Mouse (Mus musculus) MEL (cell line): Measurements from ENCODE around the gene Syt8. TPM values are rescaled to one million over a fixed set of nuclear protein-coding genes. Genes with fewer than 3 reads are reported as not detected.

ENCODE experiments used
- DNase-seq: peaks from one replicate; pipeline ENCODE4 v3.0.0; 2011; ENCODE audit warnings: low read depth, low spot score
- H3K27ac ChIP-seq: 2 replicates; pipeline ENCODE4 v1.5.1; 2012; ENCODE audit warnings: low read depth, mild to moderate bottlenecking, control low read depth, low read length, moderate library complexity; ENCODE audit not compliant: control insufficient read depth
- H3K27me3 ChIP-seq, 2 experiments: fragments of 150-350 bp in 1 of 2; sonication (generic) in 1 of 2; 2 replicates each; pipeline ENCODE4 v1.6.1; 2012; ENCODE audit warnings: low read length in 2 of 2, mild to moderate bottlenecking in 2 of 2, improper control_type of control experiment in 1 of 2, moderate library complexity in 1 of 2; ENCODE audit not compliant: insufficient read depth in 2 of 2, control insufficient read depth in 1 of 2
- H3K36me3 ChIP-seq, 2 experiments: 2 replicates each; pipeline ENCODE4 v1.6.1; 2012 to 2014; ENCODE audit warnings: low read length in 2 of 2, improper control_type of control experiment in 1 of 2, inconsistent platforms in 1 of 2, mild to moderate bottlenecking in 1 of 2; ENCODE audit not compliant: insufficient read depth in 2 of 2, control insufficient read depth in 1 of 2
- H3K4me1 ChIP-seq, 2 experiments: fragments of 150-350 bp in 1 of 2; sonication (generic) in 1 of 2; 2 replicates each; pipeline ENCODE4 v1.6.1; 2012; ENCODE audit warnings: low read length in 2 of 2, improper control_type of control experiment in 1 of 2, mild to moderate bottlenecking in 1 of 2; ENCODE audit not compliant: insufficient read depth in 2 of 2, control insufficient read depth in 1 of 2
- H3K4me3 ChIP-seq, 2 experiments: fragments of 150-350 bp in 1 of 2; sonication (generic) in 1 of 2; 2 replicates each; pipeline ENCODE4 v1.5.1; 2012; ENCODE audit warnings: low read depth in 2 of 2, low read length in 2 of 2, mild to moderate bottlenecking in 2 of 2, moderate library complexity in 2 of 2, control low read depth in 1 of 2, improper control_type of control experiment in 1 of 2; ENCODE audit not compliant: control insufficient read depth in 1 of 2, insufficient read depth in 1 of 2
- H3K79me2 ChIP-seq: 2 replicates; pipeline ENCODE4 v1.6.1; 2012; ENCODE audit warnings: mild to moderate bottlenecking, low read length, moderate library complexity; ENCODE audit not compliant: control insufficient read depth, poor library complexity, insufficient read depth
- H3K9ac ChIP-seq: 2 replicates; pipeline ENCODE4 v1.6.1; 2012; ENCODE audit warnings: low read depth, mild to moderate bottlenecking, control low read depth, low read length, moderate library complexity; ENCODE audit not compliant: control insufficient read depth, poor library complexity, severe bottlenecking
- H3K9me3 ChIP-seq: fragments of 150-350 bp; sonication (generic); replicated peaks from 2 replicates; pipeline ENCODE4 v1.6.1; 2012; ENCODE audit warnings: mild to moderate bottlenecking, low read length, improper control_type of control experiment, moderate library complexity; ENCODE audit not compliant: insufficient read depth
- BHLHE40 ChIP-seq: IDR thresholded peaks from 2 replicates; pipeline ENCODE4 v1.6.1; 2012; ENCODE audit warnings: low read depth, mild to moderate bottlenecking, inconsistent platforms, low read length, improper control_type of control experiment, borderline replicate concordance
- CHD1 ChIP-seq: IDR thresholded peaks from 2 replicates; pipeline ENCODE4 v1.6.1; 2012; ENCODE audit warnings: low read depth, mild to moderate bottlenecking, inconsistent platforms, low read length, improper control_type of control experiment
- CHD2 ChIP-seq: IDR thresholded peaks from 2 replicates; pipeline ENCODE4 v1.6.1; 2011; ENCODE audit warnings: low read length, improper control_type of control experiment
- CTCF ChIP-seq, 3 experiments: IDR thresholded peaks in 2 of 3; conservative IDR thresholded peaks in 1 of 3; 2 replicates each; pipeline ENCODE4 v1.5.1; 2011 to 2012; ENCODE audit warnings: low read length in 3 of 3, low read depth in 2 of 3, mild to moderate bottlenecking in 2 of 3, improper control_type of control experiment in 1 of 3, inconsistent platforms in 1 of 3, mixed read lengths in 1 of 3, moderate library complexity in 1 of 3; ENCODE audit not compliant: control insufficient read depth in 1 of 3, insufficient read depth in 1 of 3, poor library complexity in 1 of 3, severe bottlenecking in 1 of 3
- E2F4 ChIP-seq: IDR thresholded peaks from 2 replicates; pipeline ENCODE4 v1.6.1; 2011; ENCODE audit warnings: low read depth, low read length, improper control_type of control experiment, borderline replicate concordance
- ELF1 ChIP-seq: IDR thresholded peaks from 2 replicates; pipeline ENCODE4 v1.6.1; 2014; ENCODE audit warnings: low read depth, mild to moderate bottlenecking, inconsistent platforms, low read length, improper control_type of control experiment, moderate library complexity
- EP300 ChIP-seq, 2 experiments: IDR thresholded peaks; 2 replicates each; pipeline ENCODE4 v1.6.1; 2011; ENCODE audit warnings: improper control_type of control experiment in 2 of 2, low read length in 2 of 2, low read depth in 1 of 2, mild to moderate bottlenecking in 1 of 2
- ETS1 ChIP-seq: IDR thresholded peaks from 2 replicates; pipeline ENCODE4 v1.6.1; 2012; ENCODE audit warnings: low read depth, mild to moderate bottlenecking, inconsistent platforms, low read length, improper control_type of control experiment, moderate library complexity
- GABPA ChIP-seq: IDR thresholded peaks from 2 replicates; pipeline ENCODE4 v1.6.1; 2012; ENCODE audit warnings: low read depth, mild to moderate bottlenecking, inconsistent platforms, low read length, improper control_type of control experiment, moderate library complexity
- GATA1 ChIP-seq: IDR thresholded peaks from 2 replicates; pipeline ENCODE4 v1.6.1; 2011; ENCODE audit warnings: low read depth, low read length, improper control_type of control experiment
- HCFC1 ChIP-seq: IDR thresholded peaks from 2 replicates; pipeline ENCODE4 v1.6.1; 2012; ENCODE audit warnings: low read depth, mild to moderate bottlenecking, inconsistent platforms, low read length, improper control_type of control experiment, moderate library complexity
- JUND ChIP-seq: IDR thresholded peaks from 2 replicates; pipeline ENCODE4 v1.6.1; 2011; ENCODE audit warnings: low read depth, mild to moderate bottlenecking, improper control_type of control experiment, low read length
- KAT2A ChIP-seq: conservative IDR thresholded peaks from 2 replicates; pipeline ENCODE4 v1.6.1; 2012; ENCODE audit warnings: low read depth, low read length, improper control_type of control experiment, inconsistent platforms
- MAFK ChIP-seq: IDR thresholded peaks from 2 replicates; pipeline ENCODE4 v1.6.1; 2011; ENCODE audit warnings: low read depth, mild to moderate bottlenecking, low read length, improper control_type of control experiment, borderline replicate concordance
- MAX ChIP-seq: IDR thresholded peaks from 2 replicates; pipeline ENCODE4 v1.6.1; 2011; ENCODE audit warnings: low read length, improper control_type of control experiment
- MAZ ChIP-seq: IDR thresholded peaks from 2 replicates; pipeline ENCODE4 v1.6.1; 2012; ENCODE audit warnings: low read depth, mild to moderate bottlenecking, inconsistent platforms, low read length, improper control_type of control experiment
- MEF2A ChIP-seq: IDR thresholded peaks from 2 replicates; pipeline ENCODE4 v1.6.1; 2014; ENCODE audit warnings: low read depth, mild to moderate bottlenecking, inconsistent platforms, low read length, improper control_type of control experiment; ENCODE audit not compliant: poor library complexity, insufficient replicate concordance, severe bottlenecking; ENCODE audit errors: extremely low read depth
- MXI1 ChIP-seq: IDR thresholded peaks from 2 replicates; pipeline ENCODE4 v1.6.1; 2011; ENCODE audit warnings: mild to moderate bottlenecking, low read depth, low read length, improper control_type of control experiment
- MYB ChIP-seq: IDR thresholded peaks from 2 replicates; pipeline ENCODE4 v1.6.1; 2011; ENCODE audit warnings: mild to moderate bottlenecking, low read depth, low read length, improper control_type of control experiment
- MYC ChIP-seq: IDR thresholded peaks from 2 replicates; pipeline ENCODE4 v1.6.1; 2011; ENCODE audit warnings: low read depth, mild to moderate bottlenecking, low read length, improper control_type of control experiment, moderate library complexity
- NELFE ChIP-seq: IDR thresholded peaks from 2 replicates; pipeline ENCODE4 v1.6.1; 2011; ENCODE audit warnings: low read depth, low read length, improper control_type of control experiment
- NRF1 ChIP-seq: IDR thresholded peaks from 2 replicates; pipeline ENCODE4 v1.6.1; 2014; ENCODE audit warnings: low read depth, mild to moderate bottlenecking, inconsistent platforms, low read length, improper control_type of control experiment, moderate library complexity; ENCODE audit not compliant: poor library complexity, insufficient read depth, severe bottlenecking
- POLR2A ChIP-seq, 2 experiments: IDR thresholded peaks; 2 replicates each; pipeline ENCODE4 v1.6.1; 2011 to 2012; ENCODE audit warnings: low read length in 2 of 2, mild to moderate bottlenecking in 2 of 2, control low read depth in 1 of 2, improper control_type of control experiment in 1 of 2, low read depth in 1 of 2, moderate library complexity in 1 of 2; ENCODE audit not compliant: control insufficient read depth in 1 of 2, insufficient read depth in 1 of 2, poor library complexity in 1 of 2
- POLR2AphosphoS2 ChIP-seq: IDR thresholded peaks from 2 replicates; pipeline ENCODE4 v1.6.1; 2011; ENCODE audit warnings: low read length, improper control_type of control experiment
- POLR2AphosphoS5 ChIP-seq: IDR thresholded peaks from 2 replicates; pipeline ENCODE4 v1.6.1; 2012; ENCODE audit warnings: low read depth, borderline replicate concordance, mild to moderate bottlenecking, inconsistent platforms, low read length, moderate library complexity, mixed read lengths
- RAD21 ChIP-seq: IDR thresholded peaks from 2 replicates; pipeline ENCODE4 v1.6.1; 2011; ENCODE audit warnings: mild to moderate bottlenecking, low read depth, low read length, improper control_type of control experiment
- RCOR1 ChIP-seq: IDR thresholded peaks from 2 replicates; pipeline ENCODE4 v1.6.1; 2012; ENCODE audit warnings: low read depth, mild to moderate bottlenecking, inconsistent platforms, low read length, improper control_type of control experiment
- SIN3A ChIP-seq: IDR thresholded peaks from 2 replicates; pipeline ENCODE4 v1.6.1; 2012; ENCODE audit warnings: low read length, improper control_type of control experiment, inconsistent platforms
- SMC3 ChIP-seq: IDR thresholded peaks from 2 replicates; pipeline ENCODE4 v1.6.1; 2011; ENCODE audit warnings: low read depth, low read length, improper control_type of control experiment
- TAL1 ChIP-seq: IDR thresholded peaks from 2 replicates; pipeline ENCODE4 v1.6.1; 2012; ENCODE audit warnings: mild to moderate bottlenecking, inconsistent platforms, low read length, moderate library complexity, mixed read lengths
- TBP ChIP-seq: IDR thresholded peaks from 2 replicates; pipeline ENCODE4 v1.8.0; 2011; ENCODE audit warnings: low read depth, low read length, improper control_type of control experiment
- UBTF ChIP-seq: IDR thresholded peaks from 2 replicates; pipeline ENCODE4 v1.6.1; 2012; ENCODE audit warnings: low read depth, mild to moderate bottlenecking, inconsistent platforms, low read length, improper control_type of control experiment, moderate library complexity, borderline replicate concordance; ENCODE audit not compliant: insufficient read depth
- USF1 ChIP-seq: IDR thresholded peaks from 2 replicates; pipeline ENCODE4 v1.6.1; 2014; ENCODE audit warnings: low read depth, mild to moderate bottlenecking, inconsistent platforms, low read length, improper control_type of control experiment, moderate library complexity
- USF2 ChIP-seq, 2 experiments: IDR thresholded peaks; 2 replicates each; pipeline ENCODE4 v1.6.1; 2011 to 2012; ENCODE audit warnings: improper control_type of control experiment in 2 of 2, low read length in 2 of 2, borderline replicate concordance in 1 of 2, inconsistent platforms in 1 of 2, low read depth in 1 of 2, mild to moderate bottlenecking in 1 of 2; ENCODE audit not compliant: insufficient read depth in 1 of 2
- ZC3H11A ChIP-seq: IDR thresholded peaks from 2 replicates; pipeline ENCODE4 v1.6.1; 2012; ENCODE audit warnings: low read depth, mild to moderate bottlenecking, inconsistent platforms, low read length, improper control_type of control experiment
- ZKSCAN1 ChIP-seq: IDR thresholded peaks from 2 replicates; pipeline ENCODE4 v1.6.1; 2012; ENCODE audit warnings: low read depth, mild to moderate bottlenecking, inconsistent platforms, low read length, improper control_type of control experiment, moderate library complexity
- ZMIZ1 ChIP-seq: IDR thresholded peaks from 2 replicates; pipeline ENCODE4 v1.6.1; 2012; ENCODE audit warnings: low read depth, mild to moderate bottlenecking, inconsistent platforms, low read length, improper control_type of control experiment, moderate library complexity
- ZNF384 ChIP-seq: IDR thresholded peaks from 2 replicates; pipeline ENCODE4 v1.6.1; 2012; ENCODE audit warnings: low read depth, mild to moderate bottlenecking, inconsistent platforms, low read length, improper control_type of control experiment
- polyA plus RNA-seq, 2 experiments: library from polyadenylated mRNA; stranded (reverse) in 1 of 2; unstranded in 1 of 2; fragments of >175 nt in 1 of 2; fragments of >200 nt in 1 of 2; gene quantifications; 2 replicates each; pipeline versions ENCODE4 v1.2.1 to v1.2.4; 2012; ENCODE audit warnings: low replicate concordance in 2 of 2, low read depth in 1 of 2; ENCODE audit not compliant: insufficient read length in 2 of 2, insufficient read depth in 1 of 2, missing spikeins in 1 of 2
- total RNA-seq: library from RNA; depleted of rRNA; stranded (reverse); fragments of 300-350 nt; gene quantifications from 2 replicates; pipeline ENCODE4 v1.2.3, GENCODE M21; 2012

Gene Syt8
- total and polyA plus RNA-seq, 3 experiments, result not detected

GRCm38 (mm10) chr7:142393191-142393590 lies 41.5 kb upstream of the Syt8 start:
- Histone ChIP-seq H3K9me3 (no peaks in the 10 kb centered on the region), H3K4me3 (no peak overlapping the region), H3K79me2 (no peaks in the 10 kb centered on the region), H3K9ac (no peak overlapping the region; the same call in 1 of the 2 replicates), H3K27ac (peak overlapping the region; percentile 84), H3K4me1 (peaks cover 30 to 56% of the 10 kb centered on the region in 2 experiments), H3K27me3 (no peaks in the 10 kb centered on the region), H3K36me3 (peaks cover 0 to 31% of the 10 kb centered on the region in 2 experiments; a peak in 2 of 4 replicates)
- DNase-seq, result peak; percentile 86
- TF ChIP-seq POLR2AphosphoS2, result no peak
- no peak for TF ChIP-seq TBP
- TF ChIP-seq EP300 (IDR thresholded peaks at IDR 0.05; ENCODE audit: low read depth in 1 of 2, low read length in 2 of 2), result peak; percentile 52 to 68; a peak in 3 of 4 replicates
- TF ChIP-seq POLR2A (IDR thresholded peaks at IDR 0.05; ENCODE audit: control insufficient read depth in 1 of 2, insufficient read depth in 1 of 2, low read depth in 1 of 2, low read length in 2 of 2, poor library complexity in 1 of 2), result no peak
- no peak for TF ChIP-seq USF2 (IDR thresholded peaks at IDR 0.05; ENCODE audit: borderline replicate concordance in 1 of 2, insufficient read depth in 1 of 2, low read depth in 1 of 2, low read length in 2 of 2)
- peak; percentile 51 for TF ChIP-seq CHD2
- TF ChIP-seq BHLHE40, result 0 out of 2 replicates have a peak, but pooled peaks have one; percentile 9
- TF ChIP-seq CHD1, result no peak
- TF ChIP-seq MYB, result no peak
- peak; percentile 75; the same call in 1 of the 2 replicates for TF ChIP-seq JUND
- TF ChIP-seq CTCF (IDR thresholded peaks at IDR 0.05 in 2 of 3, conservative IDR thresholded peaks at IDR 0.05 in 1 of 3; ENCODE audit: control insufficient read depth in 1 of 3, insufficient read depth in 1 of 3, low read depth in 2 of 3, low read length in 3 of 3, poor library complexity in 1 of 3, severe bottlenecking in 1 of 3), result no peak
- TF ChIP-seq ELF1, result no peak; the same call in 1 of the 2 replicates
- TF ChIP-seq MAFK, result peak; percentile 68; the same call in 1 of the 2 replicates
- no peak for TF ChIP-seq ZNF384
- no peak for TF ChIP-seq HCFC1
- TF ChIP-seq GABPA, result peak; percentile 72; the same call in 1 of the 2 replicates
- no peak for TF ChIP-seq POLR2AphosphoS5
- TF ChIP-seq E2F4, result no peak
- TF ChIP-seq KAT2A, result no peak
- TF ChIP-seq NELFE, result no peak
- TF ChIP-seq ETS1, result peak; percentile 69
- no peak for TF ChIP-seq MYC
- no peak for TF ChIP-seq TAL1
- TF ChIP-seq USF1, result no peak
- TF ChIP-seq MEF2A, result no peak
- TF ChIP-seq UBTF, result no peak
- no peak for TF ChIP-seq ZKSCAN1
- TF ChIP-seq SIN3A, result 0 out of 2 replicates have a peak, but pooled peaks have one; percentile 35
- no peak for TF ChIP-seq ZMIZ1
- no peak for TF ChIP-seq SMC3
- no peak for TF ChIP-seq RAD21
- TF ChIP-seq ZC3H11A, result no peak
- no peak for TF ChIP-seq MAZ
- TF ChIP-seq MXI1, result no peak
- TF ChIP-seq NRF1, result no peak
- TF ChIP-seq MAX, result no peak
- TF ChIP-seq GATA1, result no peak
- no peak for TF ChIP-seq RCOR1
